Mouse (Mus musculus): Measurements from ENCODE around the gene S100a5.

GRCm38 (mm10) chr3:90600036-90600435 is 8.3 kb upstream of the S100a5 start:
- no peak for TF ChIP-seq CTCF (IDR thresholded peaks at IDR 0.05; ENCODE audit: borderline replicate concordance, insufficient read depth, low read depth, low read length)
- no peak for TF ChIP-seq POLR2A (IDR thresholded peaks at IDR 0.05; ENCODE audit: borderline replicate concordance, insufficient read depth, low read length)
